Mouse (Mus musculus) C2C12 (cell line): Measurements from ENCODE around the gene Hacd2. TPM values are rescaled to one million over a fixed set of nuclear protein-coding genes. Genes with fewer than 3 reads are reported as not detected.

Source experiments
- H3K27me3 ChIP-seq: one replicate; pipeline ENCODE4 v1.6.1; 2011; ENCODE audit not compliant: control insufficient read depth, insufficient read depth, insufficient read length
- H3K36me3 ChIP-seq: one replicate; pipeline ENCODE4 v1.6.1; 2011; ENCODE audit not compliant: control insufficient read depth, insufficient read depth
- H3K4me3 ChIP-seq: one replicate; pipeline ENCODE4 v1.5.1; 2011; ENCODE audit warnings: mild to moderate bottlenecking, control low read depth; ENCODE audit not compliant: poor library complexity, insufficient read depth, severe bottlenecking
- H3K79me2 ChIP-seq: one replicate; pipeline ENCODE4 v1.6.1; 2011; ENCODE audit not compliant: control insufficient read depth, insufficient read depth
- H3K79me3 ChIP-seq: one replicate; pipeline ENCODE4 v1.6.1; 2011; ENCODE audit warnings: low read depth, control low read depth
- H3ac ChIP-seq: one replicate; pipeline ENCODE3; 2011; ENCODE audit warnings: low read depth; ENCODE audit not compliant: control insufficient read depth, insufficient read length
- CEBPB ChIP-seq: IDR thresholded peaks from one replicate; pipeline ENCODE4 v1.6.1; 2011; ENCODE audit warnings: low read depth, mild to moderate bottlenecking, control low read depth, moderate library complexity
- CTCF ChIP-seq: IDR thresholded peaks from one replicate; pipeline ENCODE4 v1.5.1; 2011; ENCODE audit not compliant: control insufficient read depth, insufficient read depth, insufficient read length
- FOSL1 ChIP-seq: IDR thresholded peaks from one replicate; pipeline ENCODE4 v1.8.0; 2011; ENCODE audit warnings: mild to moderate bottlenecking, low read length; ENCODE audit not compliant: poor library complexity, insufficient read depth, severe bottlenecking
- MAX ChIP-seq: IDR thresholded peaks from one replicate; pipeline ENCODE4 v1.6.1; 2011; ENCODE audit warnings: mild to moderate bottlenecking, control low read depth
- MYOD1 ChIP-seq: IDR thresholded peaks from one replicate; pipeline ENCODE4 v1.6.1; 2011; ENCODE audit warnings: low read depth; ENCODE audit not compliant: control insufficient read depth, insufficient read length
- MYOG ChIP-seq: IDR thresholded peaks from one replicate; pipeline ENCODE4 v1.6.1; 2011; ENCODE audit not compliant: control insufficient read depth, insufficient read length; ENCODE audit errors: extremely low read depth
- USF1 ChIP-seq: IDR thresholded peaks from one replicate; pipeline ENCODE4 v1.6.1; 2011; ENCODE audit warnings: low read depth, mild to moderate bottlenecking, control low read depth, moderate library complexity
- polyA plus RNA-seq: library from polyadenylated mRNA; unstranded; fragments of >200 nt; fragmentation: generic; extraction: Trizol; gene quantifications from one replicate; pipeline ENCODE4 v1.2.1, GENCODE M21; 2012; ENCODE audit warnings: missing spikeins

Hacd2 gene
- polyA plus RNA-seq, 1 experiment: 35.9 TPM

GRCm38 (mm10) chr16:35139416-35139815 is 117.2 kb downstream of the Hacd2 start:
- Histone ChIP-seq H3K4me3 (no peak overlapping the region), H3K36me3 (no peaks in the 10 kb centered on the region), H3K79me3 (no peaks in the 10 kb centered on the region), H3ac (no peak overlapping the region), H3K27me3 (peaks cover 6% of the 10 kb centered on the region), H3K79me2 (no peaks in the 10 kb centered on the region)
- TF ChIP-seq CTCF (no peak), FOSL1 (no peak), USF1 (no peak), CEBPB (no peak), MYOD1 (no peak), MYOG (no peak), MAX (no peak)

GRCm38 (mm10) chr16:35139873-35140619 is 117.8 kb downstream of the Hacd2 start:
- Histone ChIP-seq H3K36me3 (no peaks in the 10 kb centered on the region), H3K4me3 (no peak overlapping the region), H3K27me3 (peaks cover 6% of the 10 kb centered on the region), H3ac (no peak overlapping the region), H3K79me2 (no peaks in the 10 kb centered on the region), H3K79me3 (no peaks in the 10 kb centered on the region)
- no peak for TF ChIP-seq USF1
- no peak for TF ChIP-seq MYOG
- no peak for TF ChIP-seq MAX
- TF ChIP-seq CTCF: no peak
- TF ChIP-seq FOSL1: no peak
- TF ChIP-seq MYOD1: no peak
- TF ChIP-seq CEBPB: no peak

- Histone ChIP-seq H3K27me3 (peaks cover 6% of the 10 kb centered on the region), H3ac (no peak overlapping the region)
- TF ChIP-seq CTCF: no peak
- no peak for TF ChIP-seq USF1
- no peak for TF ChIP-seq MYOD1
- no peak for TF ChIP-seq CEBPB
- no peak for TF ChIP-seq MYOG
- TF ChIP-seq MAX: no peak
- TF ChIP-seq FOSL1: no peak
Measured at GRCm38 (mm10) chr16:35140620-35140975, 118.4 kb downstream of the Hacd2 start.

GRCm38 (mm10) chr16:35141839-35142238 is 119.6 kb downstream of the Hacd2 start:
- no peaks in the 10 kb centered on the region for H3K79me2 ChIP-seq
- no peaks in the 10 kb centered on the region for H3K36me3 ChIP-seq
- H3K27me3 ChIP-seq: peaks cover 6% of the 10 kb centered on the region
- TF ChIP-seq MYOG (no peak), CEBPB (no peak), MAX (no peak), CTCF (no peak), MYOD1 (no peak), FOSL1 (no peak), USF1 (no peak)
- no peak overlapping the region for H3K4me3 ChIP-seq
- no peaks in the 10 kb centered on the region for H3K79me3 ChIP-seq
- no peak overlapping the region for H3ac ChIP-seq

More at GRCm38 (mm10) chr16:35140620-35140975, 118.4 kb downstream of the Hacd2 start:
- H3K79me3 ChIP-seq: no peaks in the 10 kb centered on the region
- no peaks in the 10 kb centered on the region for H3K36me3 ChIP-seq
- H3K79me2 ChIP-seq: no peaks in the 10 kb centered on the region
- H3K4me3 ChIP-seq: no peak overlapping the region

GRCm38 (mm10) chr16:35146153-35146552 is 123.9 kb downstream of the Hacd2 start:
- Histone ChIP-seq H3K79me3 (no peaks in the 10 kb centered on the region), H3K36me3 (no peaks in the 10 kb centered on the region), H3ac (no peak overlapping the region), H3K4me3 (no peak overlapping the region), H3K79me2 (no peaks in the 10 kb centered on the region), H3K27me3 (peaks cover 2% of the 10 kb centered on the region)
- TF ChIP-seq CEBPB (no peak), MAX (no peak), MYOD1 (no peak), USF1 (no peak), FOSL1 (no peak), CTCF (no peak), MYOG (no peak)
